Mouse (Mus musculus): ENCODE results near the gene Siglecf.

The Siglecf gene

DNA sequence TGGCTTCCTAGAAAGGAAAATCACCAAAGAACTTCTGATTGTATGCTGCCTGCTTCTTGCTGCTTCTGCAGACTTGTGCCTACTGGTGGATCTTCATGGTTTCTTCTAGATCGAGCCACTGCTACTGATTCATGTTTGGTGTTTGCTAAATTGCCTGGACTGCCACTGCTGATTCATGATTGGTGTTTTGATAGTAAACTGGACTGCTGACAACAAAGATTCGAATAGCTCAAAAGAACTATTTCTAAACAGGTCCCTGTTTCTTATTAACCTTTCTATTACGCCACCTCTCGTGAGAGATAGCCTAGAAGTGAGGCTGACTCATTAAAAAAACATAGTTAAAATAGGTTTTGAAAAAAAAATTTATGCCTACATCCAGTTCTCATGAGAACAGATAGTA lies 10.9 kb downstream of the Siglecf start:
- DNase-seq (ENCODE audit: extremely low spot score): no peak

DNA sequence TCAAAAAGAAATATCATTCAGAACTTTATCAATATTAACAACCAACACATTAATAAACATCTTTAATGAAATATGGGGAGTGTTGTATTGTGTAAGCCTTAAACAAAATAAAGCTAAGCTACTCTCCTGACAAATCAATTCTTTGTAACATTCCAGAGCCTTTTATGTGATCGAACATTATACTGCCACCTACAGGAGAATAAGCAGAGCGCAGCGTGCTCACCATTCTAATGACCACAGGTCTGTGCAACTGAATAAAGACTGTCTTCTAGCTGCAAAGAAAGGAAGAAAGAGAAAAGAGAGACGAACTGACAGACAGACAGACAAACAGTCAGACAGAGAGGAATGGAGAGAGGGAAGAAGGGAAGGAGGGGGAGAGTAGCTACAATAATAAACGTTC lies 27.1 kb downstream of the Siglecf start:
- peak; percentile 27 for DNase-seq (ENCODE audit: extremely low spot score)

DNA sequence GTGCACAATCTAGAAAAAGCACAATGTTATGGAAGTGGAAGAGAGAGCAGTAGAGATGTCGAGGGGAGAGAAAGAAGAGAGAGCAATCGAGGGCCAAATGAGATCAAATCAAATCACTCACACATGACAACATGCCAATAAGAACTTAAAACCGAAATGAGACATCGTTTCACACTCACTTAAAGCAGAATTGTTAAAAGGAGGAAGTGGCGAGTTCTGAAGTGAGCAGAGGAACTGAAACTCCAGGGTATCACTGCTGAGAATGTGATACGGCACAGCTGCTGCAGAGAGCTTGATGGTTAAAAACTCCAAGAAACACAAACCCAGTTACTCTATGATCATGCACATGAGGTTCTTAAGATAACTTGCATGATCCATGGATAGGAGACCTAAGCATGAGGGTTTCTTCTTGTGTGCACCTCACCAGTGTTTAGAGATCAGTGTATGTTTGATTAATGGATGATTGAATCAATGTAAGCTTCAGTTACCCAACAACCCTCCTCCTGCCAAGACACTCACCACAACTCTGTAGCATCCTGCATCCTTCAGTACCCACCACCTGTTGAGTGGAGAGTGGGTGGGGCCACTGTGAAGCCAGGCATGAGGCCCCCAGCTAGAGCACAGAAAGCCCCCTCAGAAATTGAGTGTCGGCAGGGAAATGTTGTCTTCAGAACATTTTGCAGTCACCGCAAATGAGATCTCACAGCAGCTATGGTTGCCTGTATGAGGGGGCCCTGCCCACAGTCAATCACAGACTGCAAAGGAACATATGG lies 41.4 kb downstream of the Siglecf start:
- DNase-seq (ENCODE audit: extremely low spot score): no peak

DNA sequence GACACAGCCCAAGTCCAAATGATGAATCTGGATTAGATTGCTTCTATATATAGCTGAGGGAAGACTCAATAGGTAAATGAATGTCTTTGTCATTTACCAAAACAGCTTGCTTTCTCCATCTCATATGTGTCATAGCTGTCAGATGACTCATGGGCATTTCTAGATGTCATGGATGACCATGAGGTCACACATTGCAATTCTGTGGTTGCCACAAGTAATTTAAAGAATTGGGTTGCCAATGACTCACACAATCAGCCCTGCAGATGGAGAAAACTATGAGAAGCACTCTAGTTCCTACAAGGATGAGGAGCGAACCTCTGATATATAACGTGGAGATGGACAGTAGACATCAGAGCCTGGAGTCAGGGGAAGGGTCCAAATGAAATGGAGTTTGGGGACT lies 48.4 kb downstream of the Siglecf start:
- DNase-seq (ENCODE audit: extremely low spot score): no peak

DNA sequence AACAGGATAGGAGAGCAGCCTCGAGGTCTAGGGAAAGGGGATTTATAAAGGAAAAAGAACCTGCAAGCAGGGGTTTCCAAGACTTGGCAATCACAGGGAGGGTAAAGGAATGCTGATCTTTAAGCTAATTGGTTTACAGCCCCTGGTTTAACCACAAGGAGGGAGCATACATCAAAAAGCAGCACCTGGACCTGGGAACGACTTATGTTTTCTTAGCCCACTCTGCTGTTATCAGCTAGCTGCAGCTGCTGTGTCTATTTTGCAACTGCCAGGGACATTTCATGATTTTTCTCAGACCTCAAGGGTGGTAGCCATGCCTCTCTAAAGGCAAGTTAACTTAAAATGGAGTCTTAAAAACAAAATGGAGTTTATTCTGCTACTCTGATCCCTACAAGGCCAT lies 51.6 kb downstream of the Siglecf start:
- DNase-seq (ENCODE audit: extremely low spot score): no peak

DNA sequence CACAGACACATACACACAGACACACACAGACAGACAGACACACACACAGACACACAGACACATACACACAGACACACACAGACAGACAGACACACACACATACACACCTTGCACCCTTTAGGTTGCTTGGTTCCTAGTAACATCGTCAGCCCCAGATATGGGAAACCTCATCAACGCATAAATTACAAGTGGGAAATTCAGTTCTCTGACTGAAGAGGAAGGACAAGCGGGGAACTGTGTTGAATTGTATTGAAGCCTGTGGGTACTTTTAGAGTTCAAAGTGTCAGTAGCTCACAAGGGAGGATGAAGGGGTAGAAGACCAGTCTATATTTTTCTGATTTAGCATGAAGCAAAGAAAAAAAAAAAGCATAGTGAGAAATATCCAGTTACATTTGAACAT lies 56.4 kb downstream of the Siglecf start:
- DNase-seq (ENCODE audit: extremely low spot score): no peak

DNA sequence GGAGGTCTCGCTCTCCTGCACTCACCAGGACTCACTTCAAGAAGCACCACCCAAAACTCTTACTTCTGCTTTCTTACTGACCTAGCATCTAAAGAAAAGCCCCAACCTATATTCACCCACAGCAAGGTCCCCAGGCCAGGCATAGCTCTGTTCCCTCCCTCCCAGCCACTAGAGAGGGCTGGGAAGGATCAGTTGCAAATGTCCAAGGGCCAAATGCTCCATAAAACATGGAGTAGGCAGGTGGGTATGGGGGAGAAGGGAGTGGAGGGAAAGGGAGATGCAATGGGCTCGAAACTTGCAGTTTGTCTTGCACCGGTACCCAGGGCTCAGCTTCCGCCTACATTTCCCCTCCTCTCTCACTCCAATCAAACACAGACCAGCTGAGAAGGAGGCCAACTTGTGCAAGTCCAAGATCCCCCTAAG lies 57.0 kb downstream of the Siglecf start, which contains the start of gene Siglecg:
TSS of gene Siglecg (plus strand) at position 74 of the 423 bp plus-strand sequence.
- DNase-seq (ENCODE audit: extremely low spot score): no peak

DNA sequence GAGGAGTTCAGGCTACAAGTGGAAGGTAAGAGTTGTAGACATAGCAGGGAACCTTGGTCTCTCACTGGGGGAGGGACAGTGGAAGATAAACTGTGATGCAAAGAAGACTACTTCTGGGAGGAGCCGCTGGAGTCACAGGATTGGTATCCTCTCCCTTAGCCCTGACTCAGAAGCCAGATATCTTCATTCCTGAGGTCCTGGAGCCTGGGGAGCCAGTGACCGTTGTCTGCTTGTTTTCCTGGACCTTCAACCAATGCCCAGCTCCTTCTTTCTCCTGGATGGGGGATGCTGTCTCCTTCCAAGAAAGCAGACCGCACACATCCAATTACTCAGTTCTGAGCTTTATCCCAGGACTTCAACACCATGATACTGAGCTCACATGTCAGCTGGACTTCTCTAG lies 57.9 kb downstream of the Siglecf start:
- DNase-seq (ENCODE audit: extremely low spot score): no peak

All from embryo, embryonic 9.5 days (tissue).